Mouse (Mus musculus) embryonic facial prominence, embryonic 12.5 days (tissue): Measurements from ENCODE around the gene Sctr. TPM values are rescaled to one million over a fixed set of nuclear protein-coding genes. Genes with fewer than 3 reads are reported as not detected.
"Not testable (repeated sequence)": the region's sequence is repeated elsewhere in the genome, so short reads cannot be mapped to it uniquely, and the experiment has no call there.

Experiments
- ATAC-seq: fragments of 200-750 bp; cut with Nextera tagmentation; 2 replicates; pipeline ENCODE4 v1.8.0; 2017; ENCODE audit not compliant: insufficient number of reproducible peaks, insufficient read depth, low FRiP score, low TSS enrichment
- H3K27ac ChIP-seq: fragments of 300-500 bp; sonication (generic); 2 replicates; pipeline ENCODE4 v1.5.1; 2016; ENCODE audit warnings: mild to moderate bottlenecking
- H3K27me3 ChIP-seq: fragments of 300-500 bp; sonication (generic); 2 replicates; pipeline ENCODE4 v1.6.1; 2016; ENCODE audit warnings: mild to moderate bottlenecking, moderate library complexity
- H3K36me3 ChIP-seq: fragments of 300-500 bp; sonication (generic); 2 replicates; pipeline ENCODE4 v1.6.1; 2016; ENCODE audit warnings: mild to moderate bottlenecking
- H3K4me1 ChIP-seq: fragments of 300-500 bp; sonication (generic); 2 replicates; pipeline ENCODE4 v1.6.1; 2016
- H3K4me2 ChIP-seq: fragments of 300-500 bp; sonication (generic); replicated peaks from 2 replicates; pipeline ENCODE4 v1.6.1; 2016; ENCODE audit warnings: mild to moderate bottlenecking, moderate library complexity
- H3K4me3 ChIP-seq: fragments of 300-500 bp; sonication (generic); 2 replicates; pipeline ENCODE4 v1.5.1; 2016; ENCODE audit warnings: mild to moderate bottlenecking
- H3K9ac ChIP-seq: fragments of 300-500 bp; sonication (generic); 2 replicates; pipeline ENCODE4 v1.6.1; 2016; ENCODE audit warnings: mild to moderate bottlenecking, moderate library complexity
- H3K9me3 ChIP-seq: fragments of 300-500 bp; sonication (generic); 2 replicates; pipeline ENCODE4 v1.6.1; 2016; ENCODE audit warnings: mild to moderate bottlenecking, moderate library complexity
- WGBS: fragments of 180-500 bp; shearing (Covaris S2); methylation state at CpG from one replicate; pipeline ENCODE4 v1.1.7; 2016; 5-methylcytosine and 5-hydroxymethylcytosine counted together
- polyA plus RNA-seq: library from polyadenylated mRNA; unstranded; fragments of >200 nt; fragmentation: Nextera tagmentation; extraction: Ambion mirVana; gene quantifications from 2 replicates; pipeline ENCODE4 v1.2.1, GENCODE M21; 2016

Sctr gene
- polyA plus RNA-seq, 1 experiment from 2014 or later, result 0.20 TPM

DNA sequence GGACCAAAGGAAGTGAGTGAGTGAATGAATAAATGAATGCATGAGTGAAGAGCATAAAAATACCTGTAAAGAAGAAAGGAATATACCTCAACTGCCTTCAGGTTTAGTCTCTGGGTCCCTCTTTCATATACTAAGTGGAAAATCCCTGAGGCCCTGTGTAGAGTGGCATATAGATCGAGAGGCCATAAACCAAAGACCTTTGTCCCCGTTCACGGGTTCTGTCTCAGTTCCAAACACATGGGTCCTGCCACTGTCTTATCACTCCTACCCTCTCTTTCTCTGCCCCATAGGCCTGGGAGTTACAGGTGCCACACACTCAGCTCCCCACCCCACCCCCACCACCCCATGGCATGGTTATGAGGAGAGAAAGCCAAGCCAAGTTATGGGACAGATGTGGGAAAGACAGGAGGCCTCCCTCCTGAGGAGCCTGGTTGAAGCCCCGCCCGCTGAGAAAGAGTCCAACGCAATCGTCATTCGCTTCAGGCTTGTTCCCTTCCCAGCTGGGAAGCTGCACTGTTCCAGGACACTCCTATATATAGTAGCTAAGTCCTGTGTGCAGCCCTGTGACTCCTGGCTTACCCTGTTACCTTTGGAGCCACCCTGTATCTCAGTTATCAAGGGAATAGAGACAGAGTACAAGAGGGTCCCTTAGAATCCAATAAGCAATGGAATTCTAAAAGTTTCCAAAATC lies 84.3 kb downstream of the Sctr start:
- H3K9ac ChIP-seq, result no peak overlapping the region
- no peak overlapping the region for H3K27ac ChIP-seq
- H3K27me3 ChIP-seq, result no peaks in the 10 kb centered on the region
- H3K4me3 ChIP-seq, result no peak overlapping the region
- WGBS, result 82% methylated on average over 8 of the region's 8 CpGs
- H3K4me1 ChIP-seq, result 0 out of 2 replicates have a peak, but pooled peaks cover 4% of the 10 kb centered on the region
- no peaks in the 10 kb centered on the region for H3K36me3 ChIP-seq
- H3K4me2 ChIP-seq, result no peak overlapping the region
- no peaks in the 10 kb centered on the region for H3K9me3 ChIP-seq
- no peak for ATAC-seq

DNA sequence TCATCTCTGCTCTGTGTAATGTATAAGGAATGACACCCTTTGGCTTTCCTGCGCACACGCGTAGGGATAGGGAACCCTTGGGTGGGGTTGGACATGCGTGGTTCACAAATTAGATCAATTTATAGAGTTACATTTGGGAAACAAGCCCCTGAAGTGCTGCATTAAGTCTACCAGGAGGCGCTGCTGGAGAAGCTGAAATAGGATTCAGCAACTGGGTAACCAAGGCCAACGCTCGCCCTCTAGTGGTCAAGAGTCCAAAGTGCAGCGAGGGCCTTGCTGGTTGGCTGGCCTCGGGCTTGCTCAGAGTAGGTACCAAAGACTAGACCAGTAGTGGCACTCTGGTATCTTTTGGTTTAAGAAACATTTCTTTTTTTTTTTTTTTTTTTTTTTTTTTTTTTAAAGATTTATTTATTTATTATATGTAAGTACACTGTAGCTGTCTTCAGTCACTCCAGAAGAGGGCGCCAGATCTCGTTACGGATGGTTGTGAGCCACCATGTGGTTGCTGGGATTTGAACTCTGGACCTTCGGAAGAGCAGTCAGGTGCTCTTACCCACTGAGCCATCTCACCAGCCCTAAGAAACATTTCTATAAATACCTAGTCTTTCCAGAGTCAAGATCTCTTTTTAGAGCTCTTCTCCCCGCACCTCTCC lies 86.9 kb downstream of the Sctr start:
- H3K36me3 ChIP-seq, H3K4me2 ChIP-seq, H3K4me3 ChIP-seq, H3K4me1 ChIP-seq, H3K9ac ChIP-seq, H3K27ac ChIP-seq, ATAC-seq, H3K9me3 ChIP-seq, H3K27me3 ChIP-seq: not testable (repeated sequence)
- 48% methylated on average over 11 of the region's 14 CpGs for WGBS

GRCm38 (mm10) chr1:120094920-120095319 lies 88.2 kb downstream of the Sctr start:
- 80% methylated on average over 3 of the region's 3 CpGs for WGBS
- H3K36me3 ChIP-seq, result no peaks in the 10 kb centered on the region
- no peak overlapping the region for H3K27ac ChIP-seq
- H3K4me3 ChIP-seq, result no peak overlapping the region
- no peaks in the 10 kb centered on the region for H3K27me3 ChIP-seq
- no peak overlapping the region for H3K9ac ChIP-seq
- no peaks in the 10 kb centered on the region for H3K4me1 ChIP-seq
- H3K9me3 ChIP-seq, result no peaks in the 10 kb centered on the region
- no peak for ATAC-seq
- H3K4me2 ChIP-seq, result no peak overlapping the region

GRCm38 (mm10) chr1:120098327-120098726 lies 91.6 kb downstream of the Sctr start:
- H3K4me2 ChIP-seq, result no peak overlapping the region
- H3K9me3 ChIP-seq, result no peaks in the 10 kb centered on the region
- H3K36me3 ChIP-seq, result no peaks in the 10 kb centered on the region
- H3K27me3 ChIP-seq, result no peaks in the 10 kb centered on the region
- WGBS, result 14% methylated on average over 7 of the region's 7 CpGs
- no peak overlapping the region for H3K4me3 ChIP-seq
- no peak for ATAC-seq
- H3K4me1 ChIP-seq, result no peaks in the 10 kb centered on the region
- no peak overlapping the region for H3K9ac ChIP-seq
- no peak overlapping the region for H3K27ac ChIP-seq

DNA sequence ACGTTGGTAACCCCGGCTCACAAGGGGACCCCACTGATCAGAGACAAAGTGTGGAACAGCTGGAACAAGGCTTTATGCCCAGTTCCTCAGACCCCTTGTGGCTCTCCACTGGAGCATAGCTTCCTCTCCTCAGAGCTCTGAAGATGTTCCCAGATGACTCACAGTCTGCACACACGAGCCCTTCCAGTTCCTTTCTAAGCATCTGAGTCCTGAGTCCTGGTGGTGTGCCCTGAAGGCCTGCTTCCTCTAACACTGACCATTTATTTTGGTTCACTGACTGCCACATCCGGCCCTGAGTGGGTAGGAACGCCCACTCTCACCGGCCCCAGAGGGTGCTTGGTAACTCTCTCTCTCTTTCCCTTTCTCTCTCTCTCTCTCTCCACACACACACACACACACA lies 92.8 kb downstream of the Sctr start:
- Histone ChIP-seq H3K4me1 (no peaks in the 10 kb centered on the region), H3K36me3 (no peaks in the 10 kb centered on the region), H3K9ac (no peak overlapping the region), H3K9me3 (no peaks in the 10 kb centered on the region), H3K27me3 (no peaks in the 10 kb centered on the region), H3K27ac (no peak overlapping the region), H3K4me2 (no peak overlapping the region), H3K4me3 (no peak overlapping the region)
- ATAC-seq, result no peak
- 47% methylated on average over 6 of the region's 6 CpGs for WGBS

DNA sequence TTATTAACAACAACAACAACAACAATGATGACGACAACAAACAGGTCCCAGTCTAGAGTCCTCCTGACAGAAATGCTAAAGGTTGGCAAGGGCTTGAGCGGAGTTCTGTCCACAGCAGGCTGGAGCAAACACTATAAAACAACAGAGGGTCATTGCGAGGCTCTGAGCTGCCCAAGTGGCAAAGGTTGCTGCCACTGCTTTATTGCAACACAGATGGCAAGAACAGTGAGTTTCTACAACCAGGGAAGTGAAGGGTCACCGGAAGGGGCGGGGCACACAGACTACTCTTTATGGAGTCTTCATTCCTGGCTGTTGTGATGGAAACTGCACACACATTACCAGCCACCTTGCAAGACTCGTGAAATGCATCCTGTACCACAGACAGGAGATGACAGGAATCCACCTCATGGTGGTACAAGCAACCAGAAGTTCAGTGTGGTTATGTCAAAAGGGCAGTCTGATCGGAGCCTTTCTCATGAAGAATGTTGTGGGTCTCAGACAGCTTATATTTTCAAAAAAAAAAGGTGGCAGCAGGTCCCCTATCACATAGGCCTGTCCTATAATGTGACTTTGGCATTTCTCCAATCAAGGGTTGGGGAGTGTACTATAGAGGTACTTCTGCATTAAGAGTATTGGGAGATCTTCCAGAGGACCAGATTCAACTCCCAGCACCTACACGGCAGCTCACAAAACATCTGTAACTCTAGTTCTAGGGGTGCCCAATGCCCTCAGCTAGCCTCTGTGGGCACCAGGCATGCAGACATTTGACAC lies 93.9 kb downstream of the Sctr start:
- no peaks in the 10 kb centered on the region for H3K27me3 ChIP-seq
- H3K9ac ChIP-seq, result no peak overlapping the region
- H3K36me3 ChIP-seq, result no peaks in the 10 kb centered on the region
- H3K4me1 ChIP-seq, result no peaks in the 10 kb centered on the region
- H3K4me2 ChIP-seq, result no peak overlapping the region
- 82% methylated on average over 8 of the region's 8 CpGs for WGBS
- no peak overlapping the region for H3K4me3 ChIP-seq
- ATAC-seq, result no peak
- no peak overlapping the region for H3K27ac ChIP-seq
- no peaks in the 10 kb centered on the region for H3K9me3 ChIP-seq

- 89% methylated on average over 3 of the region's 3 CpGs for WGBS
- no peak for ATAC-seq
- Histone ChIP-seq H3K27me3 (no peaks in the 10 kb centered on the region), H3K4me3 (no peak overlapping the region), H3K9me3 (no peaks in the 10 kb centered on the region), H3K4me2 (no peak overlapping the region), H3K4me1 (no peaks in the 10 kb centered on the region), H3K36me3 (no peaks in the 10 kb centered on the region), H3K27ac (no peak overlapping the region), H3K9ac (no peak overlapping the region)
Measured at GRCm38 (mm10) chr1:120101227-120101609, 94.5 kb downstream of the Sctr start.

DNA sequence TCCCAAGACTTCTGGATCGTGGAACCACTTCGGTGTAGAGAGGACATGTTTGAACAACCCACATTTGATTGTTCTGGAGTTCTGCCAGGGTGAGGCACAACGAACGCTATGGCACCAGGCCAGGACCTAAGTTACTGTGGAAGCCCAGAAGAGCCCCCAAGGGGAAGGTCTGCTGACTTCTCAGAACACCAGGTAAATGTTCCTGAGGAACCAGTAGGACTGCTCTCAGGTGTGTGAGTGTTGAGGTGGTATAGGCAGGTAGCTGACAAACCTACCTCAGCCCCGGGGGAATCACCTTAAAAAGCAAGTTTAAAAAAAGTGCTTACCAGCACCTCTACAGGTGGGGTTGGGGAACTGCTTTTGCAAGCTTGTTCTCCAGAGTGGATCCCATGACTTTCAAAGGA lies 98.9 kb downstream of the Sctr start:
- no peak overlapping the region for H3K4me3 ChIP-seq
- no peak overlapping the region for H3K4me2 ChIP-seq
- no peak overlapping the region for H3K27ac ChIP-seq
- whole genome bisulfite sequencing, result 83% methylated on average over 5 of the region's 5 CpGs
- no peak overlapping the region for H3K9ac ChIP-seq
- no peaks in the 10 kb centered on the region for H3K9me3 ChIP-seq
- ATAC-seq, result no peak
- no peaks in the 10 kb centered on the region for H3K36me3 ChIP-seq
- no peaks in the 10 kb centered on the region for H3K27me3 ChIP-seq
- no peaks in the 10 kb centered on the region for H3K4me1 ChIP-seq

DNA sequence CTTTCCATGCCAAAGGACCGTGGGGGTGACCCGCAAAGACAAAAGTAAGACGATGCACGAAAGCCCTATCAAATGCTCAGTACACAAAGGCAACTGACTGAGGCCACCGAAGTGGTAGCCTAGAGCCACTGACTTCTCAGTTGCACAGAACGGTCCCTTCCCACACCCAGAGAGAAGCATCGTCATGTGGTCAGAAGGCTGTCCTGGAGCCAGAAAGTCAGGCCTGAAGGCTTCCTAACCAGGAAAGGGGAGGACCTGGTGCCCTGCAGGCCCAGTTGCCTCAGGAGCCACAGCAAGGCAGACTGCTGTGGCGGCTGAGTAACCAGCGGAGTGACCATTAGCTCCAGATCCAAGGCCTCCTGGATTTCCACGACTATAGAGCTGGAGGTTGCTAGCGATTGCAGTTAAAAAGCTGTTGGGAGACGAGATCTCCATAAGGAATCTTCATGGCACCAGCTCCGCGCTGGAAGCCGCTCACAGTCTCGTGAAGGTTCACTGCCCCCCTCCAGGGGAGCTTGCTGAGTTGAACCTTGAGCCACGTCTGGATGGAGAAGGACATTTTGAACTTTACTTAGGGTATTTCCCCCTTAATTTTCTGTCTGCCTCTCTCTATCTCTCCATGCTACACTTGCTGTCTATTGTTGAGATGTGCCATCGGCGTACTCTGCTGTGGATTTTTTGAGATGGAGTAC lies 103.2 kb downstream of the Sctr start:
- Histone ChIP-seq H3K27me3 (no peaks in the 10 kb centered on the region), H3K9me3 (0 out of 2 replicates have a peak, but pooled peaks cover 7% of the 10 kb centered on the region), H3K9ac (no peak overlapping the region), H3K4me1 (no peaks in the 10 kb centered on the region), H3K36me3 (peaks cover 16% of the 10 kb centered on the region), H3K4me3 (no peak overlapping the region), H3K4me2 (no peak overlapping the region), H3K27ac (no peak overlapping the region)
- 85% methylated on average over 19 of the region's 19 CpGs for WGBS
- no peak for ATAC-seq

- Histone ChIP-seq H3K36me3 (peaks cover 30% of the 10 kb centered on the region), H3K27me3 (no peaks in the 10 kb centered on the region), H3K4me3 (no peak overlapping the region), H3K27ac (no peak overlapping the region), H3K9ac (no peak overlapping the region), H3K9me3 (0 out of 2 replicates have a peak, but pooled peaks cover 7% of the 10 kb centered on the region), H3K4me1 (no peaks in the 10 kb centered on the region), H3K4me2 (no peak overlapping the region)
- 84% methylated on average over 8 of the region's 8 CpGs for WGBS
- no peak for ATAC-seq
Measured at GRCm38 (mm10) chr1:120111766-120112165, 105.1 kb downstream of the Sctr start.

GRCm38 (mm10) chr1:120112251-120113187 lies 105.8 kb downstream of the Sctr start:
- no peak overlapping the region for H3K4me3 ChIP-seq
- H3K36me3 ChIP-seq, result peaks cover 30% of the 10 kb centered on the region
- no peak overlapping the region for H3K27ac ChIP-seq
- no peak overlapping the region for H3K4me2 ChIP-seq
- no peak overlapping the region for H3K9ac ChIP-seq
- no peaks in the 10 kb centered on the region for H3K27me3 ChIP-seq
- ATAC-seq, result no peak
- 88% methylated on average over 12 of the region's 12 CpGs for WGBS
- H3K9me3 ChIP-seq, result 0 out of 2 replicates have a peak, but pooled peaks cover 7% of the 10 kb centered on the region
- H3K4me1 ChIP-seq, result no peaks in the 10 kb centered on the region
